Mouse (Mus musculus) lung, postnatal 0 days (tissue): ENCODE results near the gene Slc7a14.

Source experiments
- CTCF ChIP-seq: IDR thresholded peaks from 2 replicates; pipeline ENCODE4 v1.5.1; 2016; ENCODE audit warnings: antibody characterized with exemption, mild to moderate bottlenecking
- EP300 ChIP-seq: IDR thresholded peaks from 2 replicates; pipeline ENCODE4 v1.6.1; 2016; ENCODE audit warnings: antibody characterized with exemption, mild to moderate bottlenecking, control low read depth

- TF ChIP-seq CTCF = no peak
- TF ChIP-seq EP300 = no peak
Observed at GRCm38 (mm10) chr3:31212205-31213038, 97.8 kb downstream of the Slc7a14 start.
